Mouse (Mus musculus) right cerebral cortex, postnatal 14 days (tissue): ENCODE measurements around the gene Eif2s2.
"Not testable (repeated sequence)": the region's sequence is repeated elsewhere in the genome, so short reads cannot be mapped to it uniquely, and the experiment has no call there.

Experiments used
- DNase-seq: peaks from one replicate; pipeline ENCODE4 v3.0.0; 2022

Eif2s2 gene

DNA sequence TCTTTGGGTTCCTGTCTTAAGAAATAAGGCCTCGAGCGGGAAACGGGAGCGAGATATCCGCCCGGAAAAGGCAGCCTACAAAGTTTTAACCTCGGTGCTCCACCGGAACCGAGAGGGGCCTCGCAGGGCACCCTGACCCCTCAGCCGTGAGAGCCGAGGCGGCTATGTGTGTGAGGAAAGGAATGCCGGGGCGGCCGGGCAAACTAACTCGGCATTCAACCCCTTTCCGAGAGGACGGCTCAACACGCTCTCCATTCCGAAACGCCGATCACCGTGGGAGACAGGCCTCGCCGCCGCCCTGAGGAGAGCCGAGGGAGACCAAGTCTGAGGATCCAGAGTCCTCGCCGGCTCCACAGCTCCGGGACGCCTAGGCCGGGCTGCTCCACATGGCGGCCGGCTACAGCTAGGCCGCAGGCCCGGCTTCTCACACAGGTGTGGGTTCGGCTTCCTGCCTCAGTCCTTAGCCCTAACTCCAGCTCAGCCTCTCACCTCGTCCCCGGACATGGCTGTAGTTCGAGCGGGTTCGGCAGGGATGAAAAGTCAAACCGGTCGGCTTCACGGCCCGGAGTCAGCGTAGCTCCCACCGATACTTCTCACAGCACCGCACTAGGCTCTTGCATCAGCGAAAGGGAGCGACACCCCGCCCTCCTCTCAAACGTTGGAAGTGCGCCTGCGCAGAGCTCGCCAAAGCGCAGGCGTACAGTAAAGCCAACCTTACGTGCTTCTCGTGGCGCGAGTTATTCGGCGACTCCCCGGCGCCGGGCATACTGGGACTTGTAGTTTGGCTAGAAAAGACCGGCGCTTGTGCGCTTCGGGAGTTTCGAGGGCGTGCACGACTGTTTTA, at the start of gene Eif2s2:
Gene Eif2s2 (minus strand): TSS at position 735 of the 844 bp plus-strand sequence.
- peak; percentile 94 for DNase-seq

DNA sequence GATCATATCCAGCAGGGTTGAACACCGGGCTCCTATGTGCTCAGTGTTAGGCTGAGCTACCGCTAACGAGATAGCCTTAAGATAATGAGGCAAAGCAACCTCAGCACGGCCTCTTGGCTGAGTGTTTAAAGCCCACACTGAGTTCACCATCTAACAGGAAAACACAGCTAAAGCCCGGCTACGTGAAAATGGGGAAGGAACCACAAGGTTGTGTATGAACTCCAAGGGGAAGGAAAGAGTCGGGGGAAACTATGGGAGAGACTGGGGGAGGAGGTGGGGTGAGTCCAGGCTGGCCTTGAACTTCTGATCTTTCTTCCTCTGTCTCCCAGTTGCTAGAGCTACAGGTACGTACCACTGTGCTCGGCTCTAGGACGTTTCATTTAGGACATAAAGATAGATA, 49.2 kb upstream of the Eif2s2 start:
- no peak for DNase-seq

DNA sequence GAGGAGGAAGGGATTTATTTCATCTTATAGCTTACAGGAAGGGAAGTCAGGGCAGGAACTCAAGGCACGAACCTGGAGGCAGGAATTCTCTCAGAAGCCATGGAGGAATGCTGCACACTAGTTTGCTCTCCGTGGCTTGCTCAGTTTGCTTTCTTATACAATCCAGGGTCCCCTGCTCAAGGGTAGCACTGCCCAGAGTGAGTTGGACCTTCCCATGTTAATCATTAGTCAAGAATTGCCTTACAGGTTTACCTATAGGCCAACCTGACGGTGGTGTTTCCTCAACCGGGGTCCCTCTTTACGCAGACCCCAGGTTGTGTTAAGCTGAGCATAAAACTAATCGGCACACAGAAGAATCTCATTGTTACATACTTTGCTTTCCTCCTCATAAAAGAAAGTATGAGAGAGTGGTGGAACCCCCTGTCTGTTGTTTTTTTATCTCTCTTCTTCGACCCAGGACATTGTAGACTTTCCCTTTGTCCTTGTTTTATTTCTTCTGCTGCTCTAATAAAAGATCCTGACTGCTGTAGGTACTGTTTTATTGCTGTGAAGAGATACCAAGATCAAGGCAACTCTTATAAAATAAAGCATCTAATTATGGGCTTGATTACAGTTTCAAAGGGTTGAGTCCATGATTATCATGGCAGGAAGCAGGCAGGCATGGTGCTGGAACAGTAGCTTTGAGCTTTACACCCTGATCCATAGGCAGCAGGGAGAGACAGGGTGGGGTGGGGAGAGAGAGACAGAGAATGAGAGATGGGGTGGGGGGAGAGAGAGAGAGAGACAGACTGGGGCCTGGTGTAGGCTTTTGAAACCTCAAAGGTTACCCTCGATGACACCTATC, 45.0 kb upstream of the Eif2s2 start:
- no peak for DNase-seq

DNA sequence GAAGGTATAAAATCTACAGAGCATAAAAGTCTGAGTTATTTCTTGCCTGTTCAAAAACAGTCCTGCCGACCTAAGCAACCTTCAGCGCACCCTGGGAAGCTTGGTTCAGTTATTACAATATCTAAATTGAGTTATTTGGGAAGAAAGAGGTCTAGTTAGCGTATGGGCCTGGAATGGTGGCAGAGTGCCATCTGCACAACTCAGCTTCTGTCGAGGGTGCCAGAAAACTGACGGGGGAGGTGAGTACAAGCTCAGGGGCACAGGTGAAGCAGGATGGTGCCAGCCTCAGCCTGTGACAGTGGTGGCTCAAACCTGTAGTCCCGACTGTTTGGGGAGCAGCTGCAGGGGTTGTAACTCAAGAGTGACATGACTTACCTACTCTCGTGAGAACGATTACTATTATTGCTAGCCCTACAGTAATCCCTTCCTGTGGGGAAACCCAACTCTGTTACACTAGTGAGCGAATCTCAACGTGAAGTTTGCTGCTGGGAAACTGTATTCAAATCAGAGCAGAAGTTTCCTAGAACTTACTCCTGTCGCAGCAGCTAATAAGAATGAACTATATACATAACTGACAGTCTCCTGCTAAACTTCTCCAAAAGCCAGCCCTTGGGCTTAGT, 43.9 kb upstream of the Eif2s2 start:
- DNase-seq, result no peak

DNA sequence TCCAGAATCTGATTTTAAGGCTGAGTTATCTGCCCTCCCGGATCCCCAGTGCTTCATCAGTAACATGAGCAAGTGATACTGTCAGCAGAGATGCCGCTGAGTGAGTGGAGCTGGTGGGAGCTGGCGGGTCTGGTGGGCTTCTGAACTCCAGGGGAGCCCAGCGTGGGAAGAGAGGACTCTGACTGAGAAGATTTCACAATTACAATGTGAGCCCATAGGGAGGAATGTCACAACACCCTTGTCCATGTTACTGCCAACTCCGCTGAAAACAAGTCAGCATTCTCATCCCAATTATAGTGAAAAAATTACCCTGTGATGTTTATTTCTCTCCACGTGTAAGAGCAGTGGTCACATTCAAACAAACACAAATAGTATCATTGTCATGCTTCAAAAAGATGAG, 43.4 kb upstream of the Eif2s2 start:
- DNase-seq, result no peak

DNA sequence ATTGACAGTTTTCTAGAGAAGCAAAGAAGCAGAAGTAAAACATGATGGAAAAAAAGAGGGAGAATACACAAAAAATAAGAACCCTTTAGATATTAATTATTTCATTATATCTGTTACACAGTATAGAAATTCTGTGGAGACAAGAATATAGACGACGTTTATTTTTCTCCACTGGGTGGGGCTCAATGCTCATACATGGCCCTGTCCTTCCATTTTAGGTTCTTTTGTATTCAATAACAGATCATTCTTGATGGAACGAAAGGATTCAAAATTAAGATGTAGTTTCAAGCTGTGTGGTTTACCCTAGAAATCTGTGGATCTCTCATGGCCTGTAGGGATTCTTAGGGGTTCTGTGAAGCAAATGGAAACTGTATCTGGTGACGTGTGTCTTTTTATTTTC, 41.1 kb upstream of the Eif2s2 start:
- DNase-seq, result no peak

DNA sequence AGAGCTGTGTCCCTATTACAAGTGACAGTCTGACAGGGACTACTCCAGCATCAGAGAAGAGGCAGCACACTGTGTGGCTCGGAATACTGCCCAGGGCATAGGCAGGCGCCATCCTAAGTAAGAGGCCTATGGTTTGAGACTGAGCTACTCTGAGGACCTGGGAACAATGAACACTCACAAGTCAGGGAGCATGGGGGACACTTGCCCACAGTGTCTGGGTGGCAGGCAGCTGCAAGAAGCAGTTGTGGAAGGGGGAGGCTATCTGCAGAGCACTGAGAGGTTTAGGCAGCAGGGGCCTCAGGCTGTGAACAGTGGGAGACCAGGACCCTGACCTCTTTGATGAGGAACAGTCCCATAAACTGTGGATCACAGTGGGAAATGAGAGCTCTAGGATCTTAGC, 35.6 kb upstream of the Eif2s2 start:
- DNase-seq, result no peak

DNA sequence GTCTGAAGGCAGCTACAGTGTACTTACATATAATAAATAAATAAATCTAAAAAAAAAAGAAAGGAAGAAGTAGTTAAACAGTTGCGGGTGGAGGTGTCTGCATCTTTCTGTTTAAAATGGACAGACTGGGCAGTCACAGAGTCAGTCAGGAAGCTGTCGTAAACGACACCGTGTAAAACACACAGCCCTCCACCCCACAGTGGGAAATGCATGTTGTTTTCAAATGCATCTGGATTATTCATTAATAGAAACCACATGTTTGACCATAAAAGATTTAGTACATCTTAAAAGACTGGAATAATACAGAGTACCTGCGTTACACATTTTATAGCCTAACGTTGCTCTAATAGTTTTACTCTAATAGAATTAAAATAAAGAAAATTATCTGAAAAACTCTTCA, 34.1 kb upstream of the Eif2s2 start:
- no peak for DNase-seq

DNA sequence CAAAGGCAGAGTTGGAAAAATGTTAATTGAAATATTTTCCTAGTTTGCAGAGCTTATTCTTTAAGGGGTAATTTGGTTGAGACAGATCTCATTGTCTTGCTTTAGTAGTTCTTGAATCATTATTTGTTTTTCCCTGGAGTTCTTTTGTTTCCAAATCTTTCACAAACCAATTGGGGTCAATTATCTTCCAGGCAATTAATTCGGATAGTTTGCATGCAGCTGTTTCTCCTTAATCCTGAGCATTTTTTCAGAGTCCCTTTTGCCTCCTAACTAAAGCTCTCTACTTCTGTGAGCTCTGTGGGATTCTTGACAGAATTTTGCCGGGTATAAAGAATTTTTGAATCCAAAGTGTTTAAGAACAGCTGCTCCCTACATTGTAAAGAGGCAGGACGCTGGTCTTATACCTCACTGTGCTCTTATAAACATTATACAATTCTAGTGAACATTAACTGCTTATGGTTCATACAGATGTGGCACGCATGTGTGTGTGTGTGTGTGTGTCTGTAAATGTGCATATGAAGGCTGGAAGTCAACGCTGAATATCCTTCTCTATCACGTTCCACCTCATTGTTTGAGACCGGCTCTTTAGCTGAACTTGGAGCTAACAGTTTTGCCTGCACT, 32.8 kb upstream of the Eif2s2 start:
- DNase-seq, result no peak

DNA sequence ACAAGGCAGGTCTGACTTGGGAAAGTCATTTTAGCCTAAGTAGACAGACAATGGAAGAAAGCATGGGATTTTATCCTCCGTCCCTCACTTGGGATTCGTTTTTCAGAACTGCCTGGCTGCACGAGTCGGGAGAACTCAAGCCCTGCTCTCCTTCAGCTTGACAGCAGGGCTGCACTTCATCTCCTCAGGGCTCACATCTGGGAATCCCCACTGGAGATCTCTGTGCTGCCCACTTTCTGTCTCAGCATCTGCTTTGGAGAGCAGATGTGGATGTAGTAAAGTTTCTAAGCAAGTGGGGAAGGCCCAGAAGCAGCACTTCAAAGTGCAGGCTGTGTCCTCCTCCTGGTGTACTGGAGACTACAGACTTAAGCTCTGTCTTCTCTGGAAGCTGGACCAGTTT, 29.4 kb upstream of the Eif2s2 start:
- DNase-seq, result not testable (repeated sequence)

DNA sequence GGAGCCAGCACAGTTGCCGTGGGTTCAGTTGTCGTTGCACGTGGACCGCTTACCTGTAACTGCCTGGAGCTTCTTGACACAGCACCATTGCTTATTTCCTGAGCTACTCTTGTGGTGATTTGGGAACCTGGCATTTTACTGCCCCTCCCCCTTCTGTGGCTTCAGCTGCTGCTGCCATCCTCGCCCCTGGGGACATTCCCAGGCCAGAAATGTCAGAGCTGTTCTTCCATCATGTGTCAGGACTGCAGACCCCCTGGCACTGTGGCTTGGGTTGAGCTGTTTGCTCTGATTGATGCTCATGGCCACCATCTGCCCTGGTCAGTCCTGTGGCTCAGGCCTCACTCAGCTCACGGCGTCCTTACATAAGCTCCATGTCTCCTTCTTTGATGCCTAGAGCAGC, 28.2 kb upstream of the Eif2s2 start:
- DNase-seq, result no peak

DNA sequence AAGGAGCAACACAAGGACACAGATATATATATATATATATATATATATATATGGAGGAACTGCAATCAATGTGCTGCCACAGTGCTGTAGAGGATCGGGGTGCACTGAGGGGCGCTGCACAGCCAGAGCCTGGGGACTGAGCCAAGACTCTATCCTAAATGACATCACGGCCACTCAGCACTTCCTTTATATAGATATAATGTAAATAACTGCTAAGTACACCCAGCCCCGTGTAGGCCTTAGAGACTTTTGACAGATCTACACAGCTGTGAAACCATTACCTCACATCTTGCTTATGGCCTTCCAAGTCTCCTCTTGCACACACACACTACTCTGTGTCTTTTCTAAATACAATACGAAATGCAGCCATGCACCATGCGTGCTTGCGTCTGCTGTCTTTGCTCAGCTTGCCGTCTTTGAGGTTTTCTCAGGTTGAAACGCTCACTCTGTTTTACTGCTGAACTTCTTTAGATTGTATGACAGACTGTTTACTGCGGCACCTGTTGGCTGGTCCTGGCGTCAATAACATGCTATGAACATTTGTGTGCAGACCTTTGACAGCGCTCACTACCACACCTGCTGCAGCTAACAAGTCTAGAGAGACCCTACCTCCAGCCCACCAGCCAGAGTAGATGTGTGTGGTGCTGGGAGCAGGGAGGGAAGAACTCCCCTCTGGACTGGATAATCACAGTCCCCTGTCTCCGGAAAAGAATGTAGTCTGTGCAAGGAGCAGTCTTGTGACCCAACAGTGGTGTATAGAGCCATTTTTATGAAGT, 25.3 kb upstream of the Eif2s2 start:
- no peak for DNase-seq

- peak; percentile 5 for DNase-seq
These were observed 23.8 kb upstream of the Eif2s2 start for GRCm38 (mm10) chr2:154916547-154916946.

DNA sequence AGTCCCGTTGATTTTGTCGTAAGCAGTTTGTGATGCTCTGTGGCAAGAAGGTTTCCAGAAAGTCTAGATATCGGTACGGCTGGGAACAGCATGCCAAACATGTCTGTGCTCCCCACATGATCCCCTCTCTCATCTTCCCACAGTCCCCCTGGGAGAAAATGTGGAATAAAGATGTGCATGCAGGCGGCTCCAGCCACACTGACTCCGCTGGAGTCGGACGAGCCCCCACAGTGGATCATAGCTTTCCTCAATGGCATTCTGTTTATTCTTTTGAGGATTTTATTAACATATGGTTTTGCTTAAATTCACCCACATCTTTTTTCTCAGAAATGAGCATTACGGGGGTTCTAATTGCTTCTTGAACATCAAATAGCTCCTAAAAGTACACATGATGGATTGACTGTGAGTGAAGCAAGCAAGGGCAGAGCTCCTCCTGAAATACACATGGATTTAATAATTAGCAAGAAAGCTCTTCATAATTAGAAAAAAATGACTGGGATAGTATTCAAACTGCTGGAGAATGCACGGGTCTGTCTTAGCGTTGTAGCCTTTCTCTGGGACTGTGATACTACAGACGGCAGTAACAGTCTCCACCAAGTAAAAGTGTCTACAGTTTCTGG, 23.3 kb upstream of the Eif2s2 start:
- DNase-seq, result no peak

- DNase-seq, result no peak
These were observed 17.1 kb upstream of the Eif2s2 start for GRCm38 (mm10) chr2:154909789-154910188.

GRCm38 (mm10) chr2:154908223-154908622, 15.5 kb upstream of the Eif2s2 start:
- not testable (repeated sequence) for DNase-seq

GRCm38 (mm10) chr2:154905796-154906195, 13.1 kb upstream of the Eif2s2 start:
- DNase-seq, result no peak

DNA sequence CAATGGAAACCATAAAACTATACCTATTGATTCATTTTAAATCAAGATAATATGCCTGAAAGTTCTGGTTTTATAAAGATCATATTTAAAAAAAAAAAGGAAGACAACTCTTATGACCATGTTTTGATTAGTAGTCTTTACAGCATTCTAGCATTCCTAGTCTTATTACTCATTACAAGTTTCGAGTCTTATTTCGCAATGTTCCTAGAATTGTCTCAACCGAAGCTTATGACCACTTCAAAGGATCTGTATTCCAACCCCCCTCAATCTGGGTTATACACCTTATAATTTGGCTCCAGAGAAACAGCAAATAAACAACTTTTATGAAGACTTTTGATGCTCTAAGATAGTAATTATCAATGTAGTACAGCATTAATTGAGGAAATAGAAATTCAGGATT, 9.4 kb upstream of the Eif2s2 start:
- no peak for DNase-seq

DNA sequence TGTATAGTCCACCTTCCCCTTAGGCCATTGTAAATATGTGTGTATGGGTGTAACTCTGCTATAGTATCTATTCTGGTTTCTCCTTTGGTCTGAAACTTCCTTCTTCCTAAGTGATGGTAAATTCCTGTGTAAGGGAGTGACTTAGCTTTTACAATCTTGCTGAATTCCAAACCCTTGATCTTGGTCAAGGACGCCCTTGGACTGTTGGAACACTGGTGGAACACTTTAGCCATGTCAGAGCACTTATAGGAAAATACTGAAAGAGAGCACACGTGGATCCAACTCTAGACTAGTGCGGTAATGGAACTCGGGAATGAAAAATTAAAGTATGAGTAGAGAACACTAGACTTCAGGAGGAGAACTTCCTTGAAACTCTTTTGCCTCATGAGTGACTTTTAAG, 6.7 kb upstream of the Eif2s2 start:
- DNase-seq, result not testable (repeated sequence)

DNA sequence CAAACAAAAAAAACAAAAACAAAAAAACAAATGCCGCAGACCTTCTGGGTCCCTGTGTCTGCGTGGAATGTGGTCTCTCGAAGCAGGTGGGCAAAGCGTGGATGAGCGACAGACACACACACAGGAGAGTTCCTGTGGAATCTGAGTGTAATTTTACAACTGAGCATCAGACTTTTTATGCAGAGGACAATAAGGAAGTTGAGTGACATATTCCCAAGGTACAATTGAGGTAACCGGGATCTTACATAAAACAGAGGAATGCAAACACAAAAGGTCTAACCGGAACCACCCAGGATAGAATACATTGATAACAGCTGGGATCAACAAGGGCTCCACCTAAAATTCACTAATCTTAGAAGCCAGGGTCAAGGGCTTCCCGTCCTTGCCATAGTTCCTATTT, 6.3 kb upstream of the Eif2s2 start:
- DNase-seq, result not testable (repeated sequence)

DNA sequence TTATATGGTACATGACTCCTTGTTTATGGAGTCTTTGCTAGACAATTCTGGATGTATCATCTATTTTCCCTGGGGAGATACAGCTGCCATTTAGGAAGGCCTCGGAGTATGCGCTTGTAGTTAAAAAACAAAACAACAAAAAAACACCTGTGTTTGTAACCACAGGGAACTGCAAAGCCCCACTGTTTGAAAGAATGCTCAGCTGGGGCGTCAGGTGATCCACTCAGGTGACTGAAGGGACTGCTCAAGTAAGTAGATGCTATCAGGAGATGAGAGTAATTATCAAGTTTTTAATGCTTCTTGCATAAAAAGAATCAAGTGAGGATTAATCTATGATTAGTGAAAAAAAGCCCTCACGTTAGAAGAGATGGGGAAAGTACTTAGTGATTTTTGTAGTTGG, 813 bp upstream of the Eif2s2 start:
- no peak for DNase-seq

DNA sequence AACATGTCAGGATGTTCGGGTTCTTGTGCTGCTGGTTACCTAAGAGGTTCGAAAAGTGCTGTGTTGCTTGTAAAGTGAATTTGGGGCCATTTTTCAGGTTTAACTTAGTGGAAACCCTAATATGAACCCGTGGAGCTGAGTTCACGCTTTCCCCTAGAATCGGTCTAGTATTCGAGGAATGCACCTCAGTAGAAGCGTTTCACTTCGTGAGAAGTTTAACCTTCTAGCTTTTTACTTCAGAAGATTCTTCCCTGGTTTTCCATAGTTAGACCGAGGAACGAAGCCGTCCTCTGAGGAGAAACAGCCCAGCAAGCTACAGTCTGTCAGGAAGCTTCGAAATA, 280 bp upstream of the Eif2s2 start:
- no peak for DNase-seq
